Mouse (Mus musculus) embryonic facial prominence, embryonic 13.5 days (tissue): ENCODE measurements around the gene A130010J15Rik. TPM values are rescaled to one million over a fixed set of nuclear protein-coding genes. Genes with fewer than 3 reads are reported as not detected.

Experiments
- ATAC-seq: fragments of 200-750 bp; cut with Nextera tagmentation; 2 replicates; pipeline ENCODE4 v1.8.0; 2017; ENCODE audit warnings: low read depth; ENCODE audit not compliant: insufficient number of reproducible peaks, insufficient read depth, low FRiP score, low TSS enrichment
- H3K27ac ChIP-seq: fragments of 300-500 bp; sonication (generic); 2 replicates; pipeline ENCODE4 v1.5.1; 2015; ENCODE audit warnings: moderate library complexity, mild to moderate bottlenecking, inconsistent platforms
- H3K27me3 ChIP-seq: fragments of 300-500 bp; sonication (generic); 2 replicates; pipeline ENCODE4 v1.6.1; 2015; ENCODE audit warnings: mild to moderate bottlenecking, inconsistent platforms
- H3K36me3 ChIP-seq: fragments of 300-500 bp; sonication (generic); 2 replicates; pipeline ENCODE4 v1.6.1; 2015; ENCODE audit warnings: mild to moderate bottlenecking, inconsistent platforms
- H3K4me1 ChIP-seq: fragments of 300-500 bp; sonication (generic); 2 replicates; pipeline ENCODE4 v1.6.1; 2015; ENCODE audit warnings: inconsistent platforms
- H3K4me2 ChIP-seq: fragments of 300-500 bp; sonication (generic); 2 replicates; pipeline ENCODE4 v1.6.1; 2015; ENCODE audit warnings: moderate library complexity, mild to moderate bottlenecking, inconsistent platforms
- H3K4me3 ChIP-seq: fragments of 300-500 bp; sonication (generic); 2 replicates; pipeline ENCODE4 v1.5.1; 2015; ENCODE audit warnings: mild to moderate bottlenecking, inconsistent platforms
- H3K9ac ChIP-seq: fragments of 300-500 bp; sonication (generic); 2 replicates; pipeline ENCODE4 v1.6.1; 2015; ENCODE audit warnings: mild to moderate bottlenecking, inconsistent platforms
- H3K9me3 ChIP-seq: fragments of 300-500 bp; sonication (generic); 2 replicates; pipeline ENCODE4 v1.6.1; 2016; ENCODE audit warnings: inconsistent platforms
- WGBS: fragments of 180-500 bp; shearing (Covaris S2); methylation state at CpG from one replicate; pipeline ENCODE4 v1.1.7; 2015; ENCODE audit warnings: mixed read lengths; 5-methylcytosine and 5-hydroxymethylcytosine counted together
- polyA plus RNA-seq: library from polyadenylated mRNA; unstranded; fragments of >200 nt; fragmentation: Nextera tagmentation; extraction: Ambion mirVana; gene quantifications from 2 replicates; pipeline ENCODE4 v1.2.1, GENCODE M21; 2015

A130010J15Rik gene
- polyA plus RNA-seq, 1 experiment from 2014 or later: 18.9 TPM

DNA sequence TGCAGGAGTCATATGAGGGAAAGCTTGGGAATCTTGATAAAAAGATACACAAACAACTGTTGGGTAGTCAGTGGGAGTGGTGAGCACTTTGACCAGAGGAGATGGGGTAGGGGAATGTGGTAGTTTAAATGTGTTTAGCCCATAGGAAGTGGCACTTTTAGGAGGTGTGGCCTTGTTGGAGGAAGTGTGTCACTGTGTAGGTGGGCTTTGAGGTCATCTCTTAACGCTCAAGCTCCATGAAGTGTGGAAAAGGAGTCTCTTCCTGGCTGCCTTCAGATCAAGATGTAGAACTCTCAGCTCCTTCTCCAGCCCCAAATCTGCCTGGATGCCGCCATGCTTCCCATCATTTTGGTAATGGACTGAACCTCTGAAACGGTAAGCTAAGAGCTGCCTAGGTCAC lies 39.7 kb downstream of the A130010J15Rik start, which contains the start of gene Lamb3:
Gene Lamb3 (plus strand): TSS at position 197 of the 400 bp plus-strand sequence.
- H3K27me3 ChIP-seq: no peaks in the 10 kb centered on the region
- 86% methylated on average over 3 of the region's 3 CpGs for WGBS
- H3K4me2 ChIP-seq: no peak within 1 kb of the TSS
- no peak within 1 kb of the TSS for H3K9ac ChIP-seq
- no peaks in the 10 kb centered on the region for H3K9me3 ChIP-seq
- H3K27ac ChIP-seq: no peak within 1 kb of the TSS
- no peak within 1 kb of the TSS for H3K4me3 ChIP-seq
- H3K36me3 ChIP-seq: no peaks in the 10 kb centered on the region
- H3K4me1 ChIP-seq: no peaks in the 10 kb centered on the region
- ATAC-seq: no peak

- ATAC-seq: no peak
- no peaks in the 10 kb centered on the region for H3K9me3 ChIP-seq
- no peaks in the 10 kb centered on the region for H3K27me3 ChIP-seq
- no peaks in the 10 kb centered on the region for H3K4me1 ChIP-seq
- no peak overlapping the region for H3K9ac ChIP-seq
- H3K36me3 ChIP-seq: no peaks in the 10 kb centered on the region
- 46% methylated on average over 2 of the region's 2 CpGs for WGBS
- no peak overlapping the region for H3K4me3 ChIP-seq
- H3K4me2 ChIP-seq: no peak overlapping the region
- no peak overlapping the region for H3K27ac ChIP-seq
Observed at GRCm38 (mm10) chr1:193208178-193208577, 40.3 kb downstream of the A130010J15Rik start.

DNA sequence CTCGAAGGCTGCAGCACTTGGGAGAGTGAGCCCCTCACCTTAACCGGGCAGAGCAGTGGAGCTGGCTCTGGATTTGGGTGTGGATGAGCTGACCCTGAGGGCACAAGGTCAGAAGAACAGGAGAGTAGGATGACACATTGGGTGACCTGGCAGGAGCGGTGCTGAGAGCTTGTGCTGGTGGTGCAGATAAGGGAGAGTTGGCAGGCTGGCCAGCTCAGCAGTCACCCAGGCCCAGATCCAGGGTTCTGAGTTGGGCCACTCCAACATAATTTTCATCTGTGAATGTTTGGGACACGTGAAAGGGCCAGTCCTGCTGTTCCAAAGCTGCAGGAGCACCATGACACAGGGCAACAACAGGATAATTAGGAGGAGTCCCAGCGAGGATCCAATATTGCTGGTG lies 43.5 kb downstream of the A130010J15Rik start:
- Histone ChIP-seq H3K4me1 (no peaks in the 10 kb centered on the region), H3K9me3 (no peaks in the 10 kb centered on the region), H3K27ac (no peak overlapping the region), H3K9ac (no peak overlapping the region), H3K36me3 (no peaks in the 10 kb centered on the region), H3K27me3 (no peaks in the 10 kb centered on the region), H3K4me3 (no peak overlapping the region), H3K4me2 (no peak overlapping the region)
- WGBS: 67% methylated on average over 5 of the region's 5 CpGs
- 0 out of 2 replicates have a peak, but pooled peaks have one; percentile 20 for ATAC-seq

- no peaks in the 10 kb centered on the region for H3K36me3 ChIP-seq
- H3K27me3 ChIP-seq: no peaks in the 10 kb centered on the region
- no peaks in the 10 kb centered on the region for H3K4me1 ChIP-seq
- 74% methylated on average over 5 of the region's 5 CpGs for whole genome bisulfite sequencing
- no peak overlapping the region for H3K9ac ChIP-seq
- no peak for ATAC-seq
- H3K27ac ChIP-seq: no peak overlapping the region
- no peak overlapping the region for H3K4me2 ChIP-seq
- H3K9me3 ChIP-seq: no peaks in the 10 kb centered on the region
- H3K4me3 ChIP-seq: no peak overlapping the region
Observed at GRCm38 (mm10) chr1:193214053-193214452, 46.2 kb downstream of the A130010J15Rik start.

DNA sequence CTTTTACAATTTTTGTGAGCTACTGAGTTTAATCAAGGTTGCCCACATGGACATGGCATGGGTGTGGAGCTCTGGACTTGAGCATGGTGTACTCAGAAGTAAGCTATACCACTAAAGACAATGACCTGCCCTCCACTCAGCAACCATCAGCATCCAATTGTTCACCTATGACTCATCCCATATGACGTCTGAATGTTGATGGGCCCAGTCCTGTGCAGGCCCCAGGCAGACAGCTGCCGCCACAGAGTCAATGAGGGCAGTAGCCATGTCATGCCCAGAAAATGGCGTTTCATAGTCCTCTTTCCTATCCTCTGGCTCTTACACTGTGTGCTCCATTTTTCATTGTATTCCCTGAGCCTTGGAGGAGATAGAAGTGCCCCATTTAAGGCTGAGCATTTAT lies 48.2 kb downstream of the A130010J15Rik start:
- no peak overlapping the region for H3K27ac ChIP-seq
- no peaks in the 10 kb centered on the region for H3K9me3 ChIP-seq
- no peaks in the 10 kb centered on the region for H3K4me1 ChIP-seq
- H3K36me3 ChIP-seq: no peaks in the 10 kb centered on the region
- H3K4me2 ChIP-seq: no peak overlapping the region
- no peak overlapping the region for H3K9ac ChIP-seq
- H3K27me3 ChIP-seq: no peaks in the 10 kb centered on the region
- WGBS: 74% methylated on average over 3 of the region's 3 CpGs
- ATAC-seq: no peak
- H3K4me3 ChIP-seq: no peak overlapping the region

GRCm38 (mm10) chr1:193220408-193220807 lies 52.6 kb downstream of the A130010J15Rik start:
- peaks cover 3% of the 10 kb centered on the region for H3K4me1 ChIP-seq
- 68% methylated on average over 5 of the region's 5 CpGs for WGBS
- no peak for ATAC-seq

GRCm38 (mm10) chr1:193225531-193225930 lies 57.7 kb downstream of the A130010J15Rik start:
- WGBS: 14% methylated on average over 3 of the region's 3 CpGs
- ATAC-seq: no peak

More at GRCm38 (mm10) chr1:193220408-193220807, 52.6 kb downstream of the A130010J15Rik start:
- no peaks in the 10 kb centered on the region for H3K36me3 ChIP-seq
- H3K9ac ChIP-seq: no peak overlapping the region
- H3K27ac ChIP-seq: no peak overlapping the region
- no peaks in the 10 kb centered on the region for H3K9me3 ChIP-seq
- no peak overlapping the region for H3K4me2 ChIP-seq
- H3K4me3 ChIP-seq: no peak overlapping the region
- no peaks in the 10 kb centered on the region for H3K27me3 ChIP-seq

DNA sequence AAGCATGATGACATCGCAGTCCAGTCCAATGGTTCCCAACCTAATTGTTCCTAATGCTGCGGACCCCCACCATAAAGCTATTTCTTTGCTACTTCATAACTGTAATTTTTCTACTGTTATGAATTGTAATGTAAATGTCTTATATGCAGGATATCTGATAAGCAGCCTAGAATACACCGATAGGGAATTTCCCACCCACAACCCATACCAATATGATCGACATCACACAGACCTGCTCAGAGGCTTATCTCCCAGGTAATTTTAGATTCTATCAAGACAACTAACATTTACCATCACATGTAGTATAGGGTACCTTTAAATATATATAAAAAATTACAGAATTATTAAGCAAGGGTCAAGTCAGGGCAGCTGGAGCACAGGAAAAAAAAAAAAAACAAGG lies 58.3 kb downstream of the A130010J15Rik start:
- peaks cover 24% of the 10 kb centered on the region for H3K4me1 ChIP-seq
- H3K27ac ChIP-seq: no peak overlapping the region
- no peaks in the 10 kb centered on the region for H3K27me3 ChIP-seq
- H3K4me2 ChIP-seq: no peak overlapping the region
- no peak overlapping the region for H3K4me3 ChIP-seq
- no peaks in the 10 kb centered on the region for H3K36me3 ChIP-seq
- ATAC-seq: no peak
- no peak overlapping the region for H3K9ac ChIP-seq
- 79% methylated on average over 4 of the region's 4 CpGs for WGBS
- H3K9me3 ChIP-seq: no peaks in the 10 kb centered on the region

More at GRCm38 (mm10) chr1:193225531-193225930, 57.7 kb downstream of the A130010J15Rik start:
- H3K9me3 ChIP-seq: no peaks in the 10 kb centered on the region
- no peaks in the 10 kb centered on the region for H3K27me3 ChIP-seq
- no peaks in the 10 kb centered on the region for H3K36me3 ChIP-seq
- H3K4me2 ChIP-seq: no peak overlapping the region
- H3K27ac ChIP-seq: no peak overlapping the region
- H3K4me1 ChIP-seq: peaks cover 24% of the 10 kb centered on the region
- no peak overlapping the region for H3K4me3 ChIP-seq
- H3K9ac ChIP-seq: no peak overlapping the region

DNA sequence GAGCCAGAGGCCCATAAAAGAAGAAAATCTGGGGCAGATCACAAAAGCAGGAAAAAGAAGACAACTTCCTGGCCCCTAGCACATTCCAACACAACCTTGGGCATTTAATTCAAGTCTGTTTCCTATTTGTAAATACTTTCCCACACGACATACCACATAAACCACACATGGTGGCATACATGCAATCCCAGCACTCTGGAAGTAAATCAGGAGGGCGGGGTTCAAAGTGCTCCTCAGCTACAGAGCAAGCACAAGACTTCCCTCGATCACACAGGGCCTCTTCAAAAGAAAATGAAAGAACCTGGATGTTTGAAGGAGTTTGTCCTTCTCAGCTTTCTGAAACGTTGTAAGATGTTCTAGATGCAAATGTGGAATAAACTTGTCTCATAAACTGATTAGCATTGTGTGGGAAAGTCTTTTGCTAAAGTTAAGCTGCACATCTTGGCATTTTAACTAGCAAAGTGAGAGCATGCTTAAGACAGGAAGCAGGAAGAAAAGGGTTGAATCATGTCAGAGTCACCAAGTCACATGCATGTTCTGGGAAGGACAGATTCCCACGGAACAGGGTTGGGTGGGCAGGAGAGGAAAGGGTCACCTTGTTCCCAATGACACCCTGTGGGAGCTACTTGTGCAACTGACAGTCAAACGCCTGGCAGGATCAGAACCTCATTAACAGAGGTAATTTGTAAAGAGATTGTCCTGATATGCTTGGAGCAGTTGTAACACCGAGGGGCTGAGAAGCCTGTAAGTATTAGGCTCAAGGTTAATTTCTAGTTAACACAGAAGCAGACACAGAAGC lies 59.1 kb downstream of the A130010J15Rik start:
- no peaks in the 10 kb centered on the region for H3K36me3 ChIP-seq
- peaks cover 24% of the 10 kb centered on the region for H3K4me1 ChIP-seq
- no peak overlapping the region for H3K4me2 ChIP-seq
- ATAC-seq: no peak
- no peak overlapping the region for H3K9ac ChIP-seq
- WGBS: 28% methylated on average over 7 of the region's 7 CpGs
- H3K9me3 ChIP-seq: no peaks in the 10 kb centered on the region
- H3K27me3 ChIP-seq: no peaks in the 10 kb centered on the region
- H3K4me3 ChIP-seq: no peak overlapping the region
- H3K27ac ChIP-seq: peak overlapping the region; percentile 13

Other genes with a start within 250 kb of the A130010J15Rik start
- gene Syt14, start 132.3 kb upstream of the A130010J15Rik start, polyA plus RNA-seq: 3.6 and 4.2 TPM in 2 replicates
- gene Diexf, start 37.8 kb upstream of the A130010J15Rik start, polyA plus RNA-seq: 9.7 and 13.5 TPM in 2 replicates
- 33.4 and 37.7 TPM in 2 replicates for gene Irf6, start 14.9 kb upstream of the A130010J15Rik start, polyA plus RNA-seq
- gene Traf3ip3, start 33.7 kb downstream of the A130010J15Rik start, polyA plus RNA-seq: 3.4 and 4.7 TPM in 2 replicates
- 6.7 and 9.4 TPM in 2 replicates for gene Lamb3, start 39.7 kb downstream of the A130010J15Rik start, polyA plus RNA-seq
- 0.39 and 0.60 TPM in 2 replicates for gene Hsd11b1, start 96.0 kb downstream of the A130010J15Rik start, polyA plus RNA-seq
- gene G0s2, start 105.2 kb downstream of the A130010J15Rik start, polyA plus RNA-seq: 21.8 and 27.8 TPM in 2 replicates
- gene Camk1g, start 202.3 kb downstream of the A130010J15Rik start, polyA plus RNA-seq: 22.9 and 23.7 TPM in 2 replicates